Mouse (Mus musculus) megakaryocyte, embryonic 14.5 days (primary cell): ENCODE measurements around the gene Ncapd3.

Experiments used
- FLI1 ChIP-seq: IDR thresholded peaks from 2 replicates; pipeline ENCODE4 v1.6.1; 2012; ENCODE audit warnings: low read length, inconsistent platforms, mixed read lengths
- GATA1 ChIP-seq: IDR thresholded peaks from 3 replicates; pipeline ENCODE4 v1.6.1; 2012; ENCODE audit warnings: mixed read lengths, low read length, inconsistent platforms, borderline replicate concordance

DNA sequence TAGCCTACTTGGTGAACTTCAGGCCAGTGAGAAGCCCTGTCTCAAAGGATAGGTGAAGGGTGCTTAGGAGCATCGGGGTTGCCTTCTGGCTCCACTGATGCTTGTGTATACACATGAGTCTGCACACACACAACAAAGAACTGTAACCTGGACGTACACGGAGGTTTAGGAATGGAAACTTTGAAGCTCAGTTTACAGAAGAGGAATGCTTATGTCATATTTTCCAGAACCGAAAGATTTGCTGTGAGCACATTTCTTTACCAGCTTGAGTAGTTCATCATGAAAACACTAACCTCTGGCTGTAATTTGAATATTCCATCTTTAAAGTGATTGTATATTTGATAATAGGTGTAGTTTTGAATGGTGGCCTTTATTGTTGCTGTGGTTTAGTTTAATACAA is 40.9 kb downstream of the Ncapd3 start:
- TF ChIP-seq FLI1 (no peak), GATA1 (no peak)
